Mouse (Mus musculus) cerebellum, adult 9-10 months (tissue): Measurements from ENCODE around the gene Frem2.

ENCODE experiments used
- DNase-seq: peaks from one replicate; pipeline ENCODE4 v3.0.0; 2022

Frem2 gene

DNA sequence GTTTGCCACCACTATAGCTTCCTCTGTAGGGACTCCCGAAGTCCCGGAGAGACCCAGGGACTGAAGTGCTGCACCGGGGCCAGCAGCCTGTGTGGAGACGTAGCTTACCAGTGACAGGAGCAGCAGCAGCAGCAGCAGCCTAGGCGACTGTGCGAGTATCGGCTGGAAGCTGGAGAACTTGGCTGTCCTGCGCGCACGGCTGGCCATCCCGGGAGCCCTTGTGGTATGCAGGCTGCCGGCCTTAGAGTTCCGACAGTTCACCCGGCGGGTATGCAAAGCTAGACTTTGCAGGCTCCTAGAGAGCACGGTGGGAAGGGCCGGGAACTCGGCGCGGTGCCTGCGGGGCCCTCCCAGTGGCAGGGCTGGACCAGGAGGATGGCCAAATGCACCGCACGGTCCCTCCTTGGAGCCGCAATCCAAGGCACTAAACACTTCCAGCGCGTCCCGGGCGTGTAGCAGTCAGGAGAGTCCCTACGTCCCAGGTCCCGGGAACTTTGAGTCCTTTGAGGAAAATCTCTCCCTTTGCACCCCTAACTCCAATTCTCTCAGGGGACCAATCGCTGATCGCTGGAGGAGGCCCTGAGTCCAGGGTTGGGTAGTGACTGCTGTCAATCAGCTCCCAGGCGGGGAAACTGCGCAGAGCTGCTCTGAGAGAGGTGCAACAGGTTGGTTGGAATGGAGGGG is at the start of gene Frem2:
TSS of gene Frem2 (minus strand) at position 478 of the 684 bp plus-strand sequence.
- no peak for DNase-seq

DNA sequence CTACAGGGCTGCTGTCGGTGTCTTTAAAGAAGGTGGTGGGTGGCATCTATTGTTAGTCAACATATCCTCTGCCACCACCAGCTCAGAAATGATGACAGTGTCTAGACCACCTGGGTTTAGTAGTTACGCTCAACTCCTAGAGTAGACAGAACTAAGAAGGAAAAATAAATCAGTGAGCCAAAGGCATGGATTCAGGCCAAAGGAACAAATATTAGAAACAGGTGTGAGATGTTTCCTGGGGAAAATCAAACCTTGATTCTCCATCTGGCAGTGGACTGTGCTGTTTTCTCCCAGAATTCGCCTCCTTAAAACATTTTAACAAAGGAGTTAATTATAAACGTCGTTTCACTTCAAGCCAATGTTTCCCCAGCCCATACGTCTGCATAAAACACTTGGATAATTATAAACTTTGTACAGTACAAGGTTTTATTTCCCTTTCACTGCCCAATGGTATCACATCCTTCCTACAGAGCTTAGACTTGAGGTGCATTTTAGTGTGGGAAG is 48.9 kb upstream of the Frem2 start:
- DNase-seq = no peak

DNA sequence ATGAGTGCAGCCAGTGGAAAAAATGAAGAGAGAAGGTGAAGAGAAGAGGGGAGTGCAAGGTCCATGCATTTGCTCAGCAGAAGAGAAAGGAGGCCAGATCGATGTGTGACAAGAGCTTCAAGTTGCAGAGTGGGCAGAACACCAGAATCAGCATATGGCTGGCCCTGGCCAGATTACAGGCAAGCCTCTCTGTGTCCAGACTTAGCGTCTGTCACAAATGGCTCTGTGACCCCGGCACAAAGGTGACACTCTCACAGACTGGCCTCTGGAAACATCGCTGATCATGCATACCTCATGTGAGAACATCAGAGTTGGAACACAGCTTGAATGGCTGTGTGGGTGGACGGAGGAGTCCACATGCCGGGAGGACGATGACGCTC is 46.0 kb upstream of the Frem2 start:
- DNase-seq = peak; percentile 78

DNA sequence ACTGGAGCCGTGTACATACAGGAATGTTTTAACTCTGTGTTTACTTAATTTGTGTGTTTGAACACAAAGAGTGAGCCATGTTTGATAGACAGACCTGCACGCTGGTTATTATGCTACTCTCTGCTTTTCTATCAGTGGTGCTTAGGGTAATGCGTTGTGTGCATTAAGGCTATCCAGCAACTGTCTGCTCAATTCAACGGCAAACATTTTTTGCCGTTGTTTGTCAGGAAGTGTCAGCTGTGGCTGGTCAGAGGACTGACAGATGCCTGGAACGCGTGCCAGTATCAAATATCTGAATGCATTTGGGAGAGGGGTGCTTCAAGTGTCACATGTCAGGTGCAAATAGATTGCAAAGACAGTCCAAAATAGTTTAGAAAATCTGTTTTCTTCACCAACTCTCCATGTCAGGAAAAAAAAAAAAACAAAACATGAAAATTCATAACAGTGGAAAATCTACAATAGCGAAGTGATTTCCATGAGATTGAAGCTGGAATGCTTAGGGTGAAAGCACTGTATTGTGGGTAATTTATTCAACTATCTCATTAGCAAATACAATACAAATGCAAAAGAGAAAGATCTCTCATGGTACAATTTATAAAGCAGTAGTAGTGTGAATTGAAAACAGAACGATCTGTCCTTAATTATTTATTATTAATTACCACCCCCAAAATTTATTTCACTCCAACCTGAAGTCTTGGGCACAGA is 45.4 kb upstream of the Frem2 start:
- no peak for DNase-seq

DNA sequence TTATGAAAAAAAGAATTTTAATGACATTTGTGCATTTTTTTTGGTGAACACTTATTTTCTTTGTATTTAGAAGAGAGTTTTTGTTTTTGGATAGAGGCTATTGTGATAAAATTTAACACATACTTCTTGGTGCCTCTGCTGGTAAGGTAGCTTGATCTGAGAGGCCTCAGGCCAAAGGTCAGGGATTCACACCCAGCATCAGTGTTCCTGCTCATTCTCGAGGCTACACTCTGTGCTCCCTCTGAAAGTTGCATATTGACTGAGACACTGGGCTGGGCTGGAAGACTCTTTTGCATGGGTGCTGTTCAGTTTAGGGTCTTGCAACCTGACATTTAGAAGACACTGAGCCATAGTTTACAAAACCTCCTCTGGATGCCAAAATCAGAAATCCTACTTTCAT is 44.8 kb upstream of the Frem2 start:
- no peak for DNase-seq

DNA sequence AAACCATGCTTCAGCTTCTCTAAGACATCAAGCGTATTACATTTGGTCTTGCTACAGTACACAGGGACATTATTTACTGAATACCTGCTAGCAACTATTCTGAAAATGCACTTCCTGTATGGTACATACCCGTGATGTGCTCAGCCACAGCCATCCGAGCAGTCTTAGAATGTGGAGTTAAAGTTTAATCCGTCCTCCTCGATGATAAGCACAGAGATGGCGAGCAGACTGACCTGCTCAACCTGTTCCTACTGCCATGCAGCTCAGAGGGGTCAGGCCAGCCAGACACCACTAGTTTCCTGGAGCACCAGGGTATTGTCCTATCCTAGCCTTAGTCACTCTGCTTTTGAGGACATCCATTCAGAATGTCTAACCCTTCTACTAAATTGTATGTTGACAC is 30.6 kb upstream of the Frem2 start:
- no peak for DNase-seq

DNA sequence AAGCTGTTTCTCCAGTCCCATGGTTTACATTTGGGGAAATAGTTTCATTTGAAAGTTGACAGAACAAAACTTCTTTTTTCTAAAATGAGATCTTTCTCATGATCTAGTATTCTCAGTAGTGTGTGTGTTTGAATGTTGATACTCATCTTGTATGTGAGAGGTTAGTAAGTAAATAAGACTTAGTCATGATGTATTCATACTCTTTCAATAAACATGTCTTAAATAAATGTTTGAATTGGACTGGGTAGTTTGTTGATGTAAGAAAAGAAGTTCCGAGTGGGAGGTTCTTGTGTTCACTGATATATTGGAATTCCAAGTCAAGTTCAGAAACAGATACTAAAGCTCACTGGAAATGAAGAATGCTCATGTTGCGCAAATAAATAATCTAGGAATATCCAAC is 25.1 kb upstream of the Frem2 start:
- DNase-seq = no peak

DNA sequence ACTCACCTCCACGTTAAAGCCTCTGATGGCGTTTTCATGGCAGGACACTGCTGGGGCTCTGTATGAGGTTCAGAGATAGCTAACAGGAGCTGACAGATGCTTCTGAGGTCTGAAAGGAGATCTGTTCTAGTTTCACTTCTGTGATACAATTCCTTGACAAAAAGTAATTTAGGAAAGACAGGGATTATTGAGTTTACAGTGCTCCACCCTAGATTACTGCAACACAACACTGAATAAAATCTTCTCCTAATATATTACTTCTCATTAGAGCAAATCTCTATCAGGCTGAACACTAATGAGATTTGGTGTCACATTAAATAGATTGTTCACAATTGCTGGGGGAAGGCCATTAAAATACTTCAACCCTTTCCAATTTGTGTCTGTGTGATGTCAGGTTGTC is 23.7 kb upstream of the Frem2 start:
- DNase-seq = no peak

DNA sequence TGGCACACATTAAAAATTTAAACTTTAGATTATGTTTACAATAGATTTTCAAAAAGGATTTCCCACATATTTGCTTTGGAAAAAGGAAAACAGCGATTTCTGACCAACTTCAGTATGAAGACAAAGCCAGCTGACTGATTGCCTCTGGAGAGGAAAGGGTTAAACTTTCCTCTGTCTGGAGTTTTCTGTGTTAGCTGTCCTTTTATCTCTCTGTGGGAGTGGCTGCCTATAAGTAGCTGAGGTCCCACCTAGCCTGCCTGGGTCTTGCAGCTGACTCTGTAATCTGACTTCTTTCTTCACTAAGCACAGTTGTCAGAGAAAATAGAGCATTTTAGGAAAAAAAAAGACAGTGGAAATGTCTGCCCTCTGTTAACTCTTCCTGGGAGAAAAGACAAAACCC is 17.1 kb upstream of the Frem2 start:
- no peak for DNase-seq

DNA sequence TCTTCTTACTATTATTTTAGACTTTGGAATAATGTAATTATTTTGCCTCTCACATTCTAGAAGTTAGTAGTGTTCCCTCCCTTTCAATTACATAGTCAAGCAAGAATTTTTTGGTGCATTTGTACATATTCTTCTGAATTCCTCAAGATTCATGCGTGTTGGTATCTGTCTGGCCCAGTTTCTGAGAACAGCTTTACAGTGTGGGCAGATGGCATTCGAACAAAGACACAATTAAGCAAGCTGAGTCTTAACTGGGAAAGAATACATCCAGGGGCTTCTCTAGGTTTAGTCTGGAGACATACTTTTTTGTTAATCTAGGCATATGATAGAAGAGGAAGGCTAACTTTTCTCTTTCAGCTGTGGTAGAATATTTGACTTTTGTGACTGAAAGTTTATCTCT is 12.6 kb upstream of the Frem2 start:
- no peak for DNase-seq

DNA sequence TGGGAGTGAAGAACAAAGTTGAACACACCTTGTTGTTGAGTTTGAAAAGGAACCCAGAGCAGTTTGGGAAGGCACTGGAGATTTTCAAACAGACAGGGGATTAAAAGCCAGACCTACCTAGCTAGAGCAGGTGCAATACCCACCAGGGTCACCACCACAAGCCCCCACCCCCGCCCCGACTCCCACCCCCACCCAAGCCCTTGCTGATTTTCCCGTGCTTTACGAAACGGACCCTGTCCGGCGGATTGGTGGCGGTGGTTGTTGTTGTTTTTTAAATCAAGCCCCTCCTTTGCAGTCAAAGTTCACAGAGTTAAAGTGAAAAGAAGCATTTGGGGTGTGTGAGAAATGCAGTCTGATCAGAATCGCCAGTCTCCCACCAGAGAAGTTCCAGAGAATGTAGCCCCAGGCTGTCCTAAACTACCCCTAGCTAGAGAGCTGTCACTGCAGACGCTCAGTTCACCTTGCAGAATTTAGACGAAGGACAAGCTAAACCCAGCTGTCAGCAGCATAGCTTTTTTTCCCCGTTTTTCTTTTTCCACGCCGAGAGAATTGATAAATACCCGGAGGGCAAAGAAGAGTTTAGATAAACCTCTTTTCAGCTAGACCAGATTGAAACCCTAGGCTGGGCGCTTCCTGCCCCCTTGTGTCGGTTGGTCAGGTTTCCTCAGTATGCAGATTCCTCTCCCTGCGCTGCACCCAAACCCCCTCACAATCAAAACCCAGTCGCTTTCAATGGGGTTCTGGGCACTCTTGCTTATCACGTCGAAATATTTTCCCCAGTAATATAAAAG is 784 bp upstream of the Frem2 start:
- no peak for DNase-seq

DNA sequence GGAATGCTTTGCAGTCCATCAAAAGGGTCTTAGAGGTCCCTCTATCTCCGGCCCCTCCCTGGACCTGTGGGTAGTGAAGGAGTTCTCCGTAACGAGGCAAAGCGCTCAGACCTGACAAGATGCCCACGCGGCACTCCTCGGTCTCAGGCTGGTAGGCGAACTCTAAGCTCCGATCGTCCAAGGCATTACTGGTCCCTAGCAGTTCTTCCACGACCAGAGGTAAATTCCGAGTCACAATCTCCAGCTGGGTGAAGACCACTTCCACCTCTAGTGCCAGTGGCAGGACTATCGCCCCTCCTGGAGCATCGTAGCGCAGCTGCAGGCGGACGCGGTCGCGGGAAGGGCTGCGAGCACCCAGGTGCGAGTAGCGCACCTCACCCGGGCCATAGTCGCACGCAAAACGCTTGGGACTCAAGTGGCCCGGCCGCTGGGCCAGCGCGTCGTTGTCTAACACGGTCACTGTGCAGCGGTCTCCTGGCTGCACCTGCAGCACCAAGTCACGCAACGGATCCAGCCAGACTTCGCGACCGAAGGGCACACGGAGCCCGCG is 752 bp downstream of the Frem2 start:
- no peak for DNase-seq

DNA sequence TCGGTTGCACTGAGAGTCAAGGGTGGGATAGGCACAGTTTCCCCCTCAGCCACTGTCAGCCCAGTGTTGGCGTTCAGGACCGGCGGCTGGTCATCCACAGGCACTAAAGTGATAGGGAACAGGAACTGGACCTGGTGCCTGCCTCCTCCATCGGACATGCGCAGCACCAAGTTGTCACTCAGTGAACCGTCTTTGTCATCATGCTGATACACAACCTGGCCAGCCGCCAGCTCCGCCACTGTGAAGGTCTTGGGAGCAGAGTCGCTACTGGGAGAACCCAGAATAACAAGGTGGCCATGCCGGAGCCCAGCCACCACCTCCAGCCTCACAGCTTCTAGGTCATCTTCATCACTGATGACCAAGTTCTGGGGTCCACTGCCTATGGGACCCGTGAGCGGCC is 1.8 kb downstream of the Frem2 start:
- DNase-seq = no peak

DNA sequence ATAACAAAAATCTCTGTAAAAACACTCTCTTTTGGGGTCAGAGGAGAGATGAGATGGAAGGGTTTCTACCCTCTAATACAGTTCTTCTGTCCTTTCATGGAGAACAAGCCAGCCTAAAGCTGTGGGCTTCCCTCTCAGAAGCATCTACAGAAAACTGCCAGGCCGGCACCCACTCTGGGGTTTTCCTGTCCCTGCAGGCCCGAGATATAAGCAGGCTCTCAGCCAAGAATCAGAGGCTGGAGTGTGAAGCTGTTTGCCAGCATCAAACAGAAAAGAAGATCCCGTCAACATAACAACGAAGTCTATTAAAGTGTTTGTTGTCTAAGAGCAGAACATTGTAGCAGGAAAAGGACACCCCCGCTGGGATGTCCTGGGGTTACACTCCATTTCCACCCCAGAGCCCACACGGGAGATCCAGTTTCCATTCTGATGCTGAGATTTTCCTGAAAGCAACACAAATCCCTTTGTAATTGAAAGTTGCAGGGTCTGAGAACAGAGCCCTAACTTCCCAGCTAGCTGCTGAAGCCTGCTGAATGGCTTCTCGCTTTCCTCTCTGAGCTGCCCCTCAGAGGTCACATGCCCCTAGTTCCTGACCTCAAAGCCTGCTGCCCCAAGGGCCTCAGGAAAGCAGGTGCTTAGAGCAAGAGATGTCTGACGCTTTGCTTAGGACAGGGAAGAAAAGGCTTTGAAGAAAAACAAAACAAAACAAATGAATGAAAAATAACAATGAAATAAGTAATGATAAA is 7.0 kb downstream of the Frem2 start:
- DNase-seq = no peak

DNA sequence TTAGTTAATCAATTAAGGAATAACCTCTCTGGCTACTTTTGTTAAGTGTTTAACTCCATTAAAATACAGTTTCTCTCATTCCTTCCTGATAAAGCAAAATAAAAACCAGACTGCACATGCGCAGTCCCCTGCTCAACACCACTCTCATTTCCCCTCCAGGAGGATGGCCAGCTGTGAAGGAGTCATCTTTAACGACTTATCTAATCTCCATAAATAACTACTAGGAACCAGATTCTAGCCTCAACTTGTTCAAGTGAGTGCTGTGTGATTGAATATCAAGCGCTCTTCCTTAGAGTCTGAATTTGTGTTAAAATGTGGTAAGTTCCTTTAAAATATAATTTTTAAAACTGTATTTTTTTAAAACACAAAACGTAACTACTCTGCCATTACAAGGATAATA is 7.7 kb downstream of the Frem2 start:
- no peak for DNase-seq

DNA sequence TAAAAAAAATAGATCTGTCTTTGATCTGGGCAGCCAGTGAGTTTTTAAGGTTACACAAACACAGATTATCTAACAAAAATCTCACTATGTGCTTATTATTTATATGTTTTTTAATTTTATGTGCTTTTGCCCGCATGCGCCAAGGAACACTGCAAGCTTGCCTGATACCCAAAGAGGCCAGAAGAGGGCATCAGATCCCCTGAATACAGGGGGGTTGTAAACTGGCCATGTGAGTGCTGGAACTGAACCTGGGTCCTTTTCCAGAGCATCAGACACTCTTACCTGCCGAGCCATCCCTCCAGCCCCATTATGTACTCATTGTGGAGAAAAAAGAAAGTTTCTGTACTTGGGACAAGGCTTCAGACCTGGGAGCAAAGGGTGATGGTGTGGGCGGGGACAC is 8.3 kb downstream of the Frem2 start:
- DNase-seq = no peak

DNA sequence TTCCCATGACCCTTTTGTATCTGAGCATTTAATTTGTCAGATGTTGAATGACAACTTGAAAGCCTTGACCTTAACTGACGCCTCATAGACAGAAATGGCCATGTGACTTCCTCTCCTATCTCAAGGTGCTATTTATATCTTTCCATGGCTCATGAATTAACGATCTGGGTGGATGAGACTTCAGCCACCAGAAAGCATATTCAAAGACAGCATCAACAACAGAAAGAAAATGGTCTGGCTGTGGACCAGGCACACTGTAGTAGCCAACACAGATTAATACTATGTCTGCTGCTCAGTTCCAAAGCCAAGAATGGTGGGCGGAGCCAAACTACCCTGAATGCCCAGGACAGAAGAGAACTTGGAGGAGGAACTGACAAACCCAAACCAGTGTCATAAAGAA is 21.2 kb downstream of the Frem2 start:
- DNase-seq = no peak

DNA sequence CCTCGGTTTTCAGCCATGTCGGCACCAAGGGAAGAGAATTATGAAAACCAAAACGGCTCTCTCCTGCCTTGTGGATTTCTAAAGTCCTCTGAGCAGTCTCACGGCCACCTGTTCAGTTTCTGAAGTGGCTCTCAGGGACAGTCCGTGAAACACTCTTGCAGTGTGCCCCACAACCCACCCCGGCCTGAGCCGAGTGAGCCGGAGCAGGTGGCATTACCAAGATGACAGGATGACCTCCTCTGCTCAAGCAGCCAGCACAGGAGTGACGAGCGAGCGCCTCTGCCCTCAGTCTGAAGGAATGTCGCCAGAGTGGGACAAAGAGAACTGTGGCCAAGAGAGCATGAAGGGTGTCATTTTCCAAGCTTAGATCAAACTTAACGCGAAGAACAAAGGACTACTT is 26.0 kb downstream of the Frem2 start:
- no peak for DNase-seq

DNA sequence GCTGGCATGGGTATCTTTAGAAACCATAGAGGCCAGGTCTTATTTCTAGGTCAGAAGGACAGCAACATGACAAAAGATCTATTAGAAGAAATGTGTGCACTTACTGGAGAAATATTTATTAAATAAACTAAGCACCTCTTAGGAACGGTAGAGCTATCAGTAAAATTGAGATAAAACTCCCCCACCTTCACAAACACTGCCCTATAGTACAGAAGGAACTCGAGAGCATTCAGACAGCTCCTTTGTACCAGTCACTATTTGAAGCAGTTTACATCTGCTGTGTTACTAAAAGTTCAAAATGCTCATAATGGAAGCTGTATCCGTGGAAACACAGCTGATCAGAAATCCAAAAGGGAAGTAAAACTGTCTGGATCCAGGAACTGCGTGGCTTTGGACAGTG is 26.5 kb downstream of the Frem2 start:
- no peak for DNase-seq

DNA sequence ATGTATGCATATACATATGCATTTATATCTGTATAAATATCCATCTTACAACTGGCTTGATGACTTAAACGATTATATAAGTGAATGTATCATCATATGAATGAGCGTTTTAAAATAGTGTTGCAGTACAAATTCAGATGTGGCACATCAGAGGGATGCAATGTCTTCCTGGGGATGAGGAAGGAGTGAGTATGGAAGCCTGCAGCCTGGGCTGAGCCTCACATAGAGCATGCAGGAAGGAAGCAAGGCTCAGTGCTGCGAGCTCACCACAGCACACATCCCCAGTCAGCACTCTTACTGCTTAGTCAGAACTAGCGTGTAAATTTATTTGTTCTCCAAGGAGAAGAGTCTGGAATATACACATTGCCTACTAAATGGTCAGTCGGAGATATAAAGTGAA is 27.2 kb downstream of the Frem2 start:
- DNase-seq = no peak

DNA sequence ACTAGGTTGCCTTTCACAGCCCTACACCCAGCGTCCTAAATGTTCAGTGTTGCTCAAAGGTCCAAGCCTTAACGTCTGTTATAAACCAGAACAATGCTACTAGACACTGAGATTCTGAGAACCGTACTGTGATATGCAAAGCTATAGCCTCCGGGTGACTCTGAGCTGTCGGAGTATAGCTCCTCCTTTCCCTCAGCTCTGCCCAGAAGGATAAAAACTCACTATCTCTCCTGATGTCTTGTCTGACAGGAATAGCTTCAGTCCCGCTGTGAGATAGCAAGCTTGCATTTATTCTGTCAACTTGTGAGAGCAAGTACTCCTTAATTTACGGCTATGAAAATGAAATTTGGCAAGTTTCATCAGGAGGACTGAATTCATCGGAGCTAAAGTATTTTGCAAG is 33.9 kb downstream of the Frem2 start:
- no peak for DNase-seq

DNA sequence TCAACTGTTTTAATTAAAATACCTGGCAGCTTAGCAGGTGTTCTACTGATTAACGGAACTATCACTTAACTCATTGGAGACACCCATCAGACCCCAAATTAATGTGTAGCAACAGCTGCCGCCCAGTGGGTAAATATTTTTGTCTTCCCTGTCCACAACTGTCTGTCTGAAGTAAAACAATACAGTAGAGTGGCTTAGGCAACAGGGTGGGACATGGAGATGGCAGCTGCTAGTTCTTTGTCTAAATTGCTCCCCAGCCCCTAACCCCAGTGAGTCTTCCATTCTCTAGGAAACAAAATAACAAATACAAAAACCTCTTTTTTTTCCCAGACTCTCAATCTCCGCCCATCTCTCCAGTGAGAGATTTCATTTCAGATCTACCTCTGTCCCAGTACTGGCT is 36.2 kb downstream of the Frem2 start:
- no peak for DNase-seq

DNA sequence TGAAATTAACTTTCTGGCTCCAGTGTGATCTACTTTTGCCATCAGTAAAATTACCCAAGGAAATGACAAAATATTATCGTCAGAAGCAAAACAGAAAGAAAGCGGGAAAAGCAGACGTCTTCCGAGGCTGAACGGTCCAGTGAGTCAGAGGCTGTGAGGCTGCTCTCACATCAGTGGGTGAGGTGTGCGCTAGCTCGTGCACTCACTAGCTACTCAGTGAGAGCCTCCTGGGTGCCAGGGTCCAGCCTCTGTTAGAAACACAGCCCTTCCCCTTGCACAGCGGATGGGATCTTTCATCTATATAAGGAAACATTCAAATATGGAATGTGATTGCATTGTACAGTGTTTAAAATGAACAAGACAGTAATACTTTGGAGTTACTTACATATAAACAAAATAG is 36.8 kb downstream of the Frem2 start:
- no peak for DNase-seq
